Mouse (Mus musculus) C2C12 (cell line): ENCODE measurements around the gene Fxyd5.

Source experiments
- CEBPB ChIP-seq: IDR thresholded peaks from one replicate; pipeline ENCODE4 v1.6.1; 2011; ENCODE audit warnings: low read depth, mild to moderate bottlenecking, control low read depth, moderate library complexity
- CTCF ChIP-seq: IDR thresholded peaks from one replicate; pipeline ENCODE4 v1.5.1; 2011; ENCODE audit not compliant: control insufficient read depth, insufficient read depth, insufficient read length
- FOSL1 ChIP-seq: IDR thresholded peaks from one replicate; pipeline ENCODE4 v1.8.0; 2011; ENCODE audit warnings: mild to moderate bottlenecking, low read length; ENCODE audit not compliant: poor library complexity, insufficient read depth, severe bottlenecking
- MAX ChIP-seq: IDR thresholded peaks from one replicate; pipeline ENCODE4 v1.6.1; 2011; ENCODE audit warnings: mild to moderate bottlenecking, control low read depth
- MYOD1 ChIP-seq: IDR thresholded peaks from one replicate; pipeline ENCODE4 v1.6.1; 2011; ENCODE audit warnings: low read depth; ENCODE audit not compliant: control insufficient read depth, insufficient read length
- USF1 ChIP-seq: IDR thresholded peaks from one replicate; pipeline ENCODE4 v1.6.1; 2011; ENCODE audit warnings: low read depth, mild to moderate bottlenecking, control low read depth, moderate library complexity

GRCm38 (mm10) chr7:31050921-31051320 is 8.6 kb upstream of the Fxyd5 start:
- no peak for TF ChIP-seq CTCF
- TF ChIP-seq MAX: no peak
- TF ChIP-seq USF1: no peak
- TF ChIP-seq CEBPB: no peak
- no peak for TF ChIP-seq MYOD1
- no peak for TF ChIP-seq FOSL1
